Mouse (Mus musculus): ENCODE measurements around the gene Pln.
A peak's percentile ranks its signal among the peaks of the same experiment; 100 is the strongest.

Gene Pln

GRCm38 (mm10) chr10:53337162-53337923 is at the start of gene Pln:
Gene Pln (plus strand): TSS chr10:53337667.
- DNase-seq (ENCODE audit: low spot score in 2 of 2): no peak

- no peak for DNase-seq (ENCODE audit: low spot score in 2 of 2)
Measured at GRCm38 (mm10) chr10:53305867-53306266, 31.6 kb upstream of the Pln start.

- DNase-seq (ENCODE audit: low spot score in 2 of 2): no peak
Measured at GRCm38 (mm10) chr10:53306674-53307073, 30.8 kb upstream of the Pln start.

GRCm38 (mm10) chr10:53323367-53323766 is 14.1 kb upstream of the Pln start:
- no peak for DNase-seq (ENCODE audit: low spot score in 2 of 2)

DNA sequence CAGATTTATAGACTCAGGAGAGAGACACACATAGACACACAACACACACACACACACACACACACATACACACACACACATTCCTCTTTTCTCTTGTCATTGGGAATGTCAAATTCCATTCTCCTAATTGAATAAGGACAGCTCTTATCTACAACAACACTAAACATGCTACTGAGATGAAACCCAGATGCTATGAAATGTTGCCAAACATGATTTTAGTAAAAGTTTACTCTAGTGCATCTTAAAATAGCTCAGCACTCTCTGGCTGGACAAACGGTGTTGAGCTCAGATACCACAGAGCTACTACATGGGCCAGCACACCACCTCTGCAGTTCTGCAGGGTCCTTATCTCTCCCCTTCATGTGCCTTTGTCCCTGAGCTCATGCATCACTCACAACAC is 12.8 kb upstream of the Pln start:
- DNase-seq (ENCODE audit: low spot score in 2 of 2): no peak

DNA sequence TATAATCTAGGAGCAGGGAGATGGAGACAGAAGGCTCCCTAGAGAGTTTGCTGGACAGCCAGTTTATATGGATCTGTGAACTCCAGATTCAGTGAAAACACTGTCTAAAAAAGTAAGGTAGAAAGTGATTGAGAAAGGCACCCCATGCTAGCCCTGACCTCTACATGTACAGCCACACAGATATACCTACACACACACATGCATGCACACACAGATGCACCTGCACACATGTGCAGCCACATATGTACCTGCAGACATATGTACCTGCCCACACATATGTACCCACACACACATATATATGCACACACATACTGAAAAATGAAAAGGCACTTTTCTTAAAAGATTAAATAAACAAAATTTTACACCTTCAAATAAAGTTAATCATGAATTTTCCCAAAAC is 11.1 kb upstream of the Pln start:
- DNase-seq (ENCODE audit: low spot score in 2 of 2): no peak

DNA sequence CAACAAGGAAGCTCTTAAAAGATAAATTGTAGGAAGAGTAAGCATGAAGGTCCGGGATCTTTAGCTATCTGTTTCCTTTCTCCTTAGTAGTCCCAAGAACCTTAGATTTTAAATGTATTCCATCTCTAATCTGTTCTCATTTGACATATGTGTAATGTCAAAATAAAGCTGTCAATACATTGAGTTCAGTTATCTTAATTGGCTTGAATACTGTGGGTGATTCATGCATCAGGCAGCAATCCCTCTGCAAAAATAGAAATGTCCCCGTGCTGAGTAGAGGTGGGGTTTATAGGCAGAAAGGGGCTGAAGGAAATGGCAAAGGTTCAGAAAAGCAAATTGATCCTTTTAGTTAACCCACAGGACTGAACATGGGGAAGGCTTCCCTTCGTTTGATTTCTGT is 8.2 kb upstream of the Pln start:
- no peak for DNase-seq (ENCODE audit: low spot score in 2 of 2)

DNA sequence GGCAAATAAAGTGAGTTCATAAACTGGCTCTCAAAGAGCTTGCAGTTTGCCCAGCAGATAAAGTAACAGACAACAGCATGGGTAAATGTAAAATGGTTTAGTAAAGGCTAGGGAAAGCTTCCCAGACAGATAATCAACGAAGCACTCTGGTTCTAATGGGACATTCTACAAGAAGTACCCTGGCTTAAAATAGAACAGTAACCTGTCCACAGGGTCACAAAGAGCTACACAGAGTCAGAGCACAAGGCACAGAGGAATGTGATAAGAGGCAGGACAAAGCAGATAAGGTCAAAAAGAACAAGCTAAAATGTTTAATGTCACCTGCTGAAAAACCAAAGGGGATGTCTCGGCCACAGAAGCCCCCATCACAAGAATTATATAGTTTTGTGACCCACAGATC is 4.7 kb upstream of the Pln start:
- no peak for DNase-seq (ENCODE audit: low spot score in 2 of 2)

GRCm38 (mm10) chr10:53335266-53335665 is 2.2 kb upstream of the Pln start:
- DNase-seq (ENCODE audit: low spot score in 2 of 2): no peak

GRCm38 (mm10) chr10:53335974-53336373 is 1.5 kb upstream of the Pln start:
- no peak for DNase-seq (ENCODE audit: low spot score in 2 of 2)

GRCm38 (mm10) chr10:53339045-53339444 is 1.6 kb downstream of the Pln start:
- DNase-seq (ENCODE audit: low spot score in 2 of 2): no peak

GRCm38 (mm10) chr10:53341288-53341965 is 4.0 kb downstream of the Pln start:
- DNase-seq (ENCODE audit: low spot score in 2 of 2): no peak

- no peak for DNase-seq (ENCODE audit: low spot score in 2 of 2)
Measured at GRCm38 (mm10) chr10:53342166-53342728, 4.8 kb downstream of the Pln start.

DNA sequence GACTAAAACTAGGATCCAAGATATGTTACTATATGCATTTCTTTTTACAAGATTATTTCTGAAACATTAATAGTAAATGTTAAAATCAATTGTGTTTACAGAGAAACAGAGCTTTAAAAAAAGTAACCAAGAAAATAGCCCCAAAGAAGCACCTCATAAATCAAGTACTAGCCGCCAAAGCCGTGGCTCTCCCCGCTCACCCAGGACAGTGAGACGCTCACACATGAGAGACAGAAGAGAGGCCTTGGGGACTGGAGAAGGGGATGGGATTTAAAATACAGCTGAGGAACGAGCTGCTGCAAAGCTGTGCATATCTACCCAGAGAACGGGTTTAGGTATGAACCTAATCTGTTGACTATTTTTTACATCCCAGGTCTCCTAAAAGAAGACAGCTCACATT is 5.9 kb downstream of the Pln start:
- no peak for DNase-seq (ENCODE audit: low spot score in 2 of 2)

DNA sequence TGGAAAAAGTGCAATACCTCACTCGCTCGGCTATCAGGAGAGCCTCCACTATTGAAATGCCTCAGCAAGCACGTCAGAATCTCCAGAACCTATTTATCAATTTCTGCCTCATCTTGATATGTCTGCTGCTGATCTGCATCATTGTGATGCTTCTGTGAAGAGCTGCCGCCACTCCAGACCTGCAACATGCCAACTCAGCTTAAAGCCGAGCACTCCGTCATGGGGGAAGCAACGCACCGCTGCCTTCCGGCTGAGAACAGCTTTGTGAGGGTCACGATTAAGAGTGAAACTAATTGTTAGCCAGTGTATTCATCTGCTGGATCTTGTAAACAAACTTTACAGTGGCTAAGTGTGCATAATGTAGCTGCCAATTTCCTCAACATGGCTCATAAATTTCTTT is 6.4 kb downstream of the Pln start:
- no peak for DNase-seq (ENCODE audit: low spot score in 2 of 2)

- DNase-seq (ENCODE audit: low spot score in 2 of 2): no peak
Measured at GRCm38 (mm10) chr10:53345508-53345907, 8.0 kb downstream of the Pln start.

DNA sequence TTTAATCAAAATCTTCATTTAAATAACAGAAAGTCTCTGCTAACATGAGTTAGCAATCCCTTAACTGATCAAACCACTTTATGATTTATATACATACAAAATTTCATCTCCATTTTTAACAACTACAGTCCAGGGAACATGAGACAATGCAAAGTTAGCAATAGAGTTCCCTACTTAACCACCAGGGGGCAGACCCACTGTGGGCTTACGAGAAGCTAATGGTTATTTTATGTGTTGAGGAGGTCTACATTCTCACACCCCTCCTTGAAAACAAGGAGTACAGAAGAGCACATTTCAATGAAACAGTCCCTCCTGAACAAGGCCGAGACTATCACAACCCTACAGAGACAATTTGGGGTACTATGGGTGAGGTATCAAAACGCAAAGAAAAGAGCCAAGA is 9.0 kb downstream of the Pln start:
- DNase-seq (ENCODE audit: low spot score in 2 of 2): no peak

DNA sequence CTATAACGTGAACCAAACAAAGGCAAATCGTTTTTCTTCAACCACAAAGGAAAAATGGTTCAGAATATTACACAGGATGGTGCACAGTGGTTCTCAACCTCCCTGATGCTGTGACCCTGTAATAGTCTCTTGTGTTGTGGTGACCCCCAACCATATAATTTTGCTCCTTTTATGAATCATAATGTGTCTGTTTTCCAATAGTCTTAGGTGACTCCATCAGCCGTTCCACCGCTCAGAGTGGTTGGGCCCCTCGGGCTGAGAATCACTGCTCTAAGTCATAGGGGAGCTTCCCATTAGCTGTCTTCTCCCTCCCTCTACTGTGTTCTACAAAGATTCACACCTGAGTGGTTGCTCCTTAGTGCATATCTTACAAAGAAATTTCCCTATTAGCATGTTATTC is 9.4 kb downstream of the Pln start:
- no peak for DNase-seq (ENCODE audit: low spot score in 2 of 2)

DNA sequence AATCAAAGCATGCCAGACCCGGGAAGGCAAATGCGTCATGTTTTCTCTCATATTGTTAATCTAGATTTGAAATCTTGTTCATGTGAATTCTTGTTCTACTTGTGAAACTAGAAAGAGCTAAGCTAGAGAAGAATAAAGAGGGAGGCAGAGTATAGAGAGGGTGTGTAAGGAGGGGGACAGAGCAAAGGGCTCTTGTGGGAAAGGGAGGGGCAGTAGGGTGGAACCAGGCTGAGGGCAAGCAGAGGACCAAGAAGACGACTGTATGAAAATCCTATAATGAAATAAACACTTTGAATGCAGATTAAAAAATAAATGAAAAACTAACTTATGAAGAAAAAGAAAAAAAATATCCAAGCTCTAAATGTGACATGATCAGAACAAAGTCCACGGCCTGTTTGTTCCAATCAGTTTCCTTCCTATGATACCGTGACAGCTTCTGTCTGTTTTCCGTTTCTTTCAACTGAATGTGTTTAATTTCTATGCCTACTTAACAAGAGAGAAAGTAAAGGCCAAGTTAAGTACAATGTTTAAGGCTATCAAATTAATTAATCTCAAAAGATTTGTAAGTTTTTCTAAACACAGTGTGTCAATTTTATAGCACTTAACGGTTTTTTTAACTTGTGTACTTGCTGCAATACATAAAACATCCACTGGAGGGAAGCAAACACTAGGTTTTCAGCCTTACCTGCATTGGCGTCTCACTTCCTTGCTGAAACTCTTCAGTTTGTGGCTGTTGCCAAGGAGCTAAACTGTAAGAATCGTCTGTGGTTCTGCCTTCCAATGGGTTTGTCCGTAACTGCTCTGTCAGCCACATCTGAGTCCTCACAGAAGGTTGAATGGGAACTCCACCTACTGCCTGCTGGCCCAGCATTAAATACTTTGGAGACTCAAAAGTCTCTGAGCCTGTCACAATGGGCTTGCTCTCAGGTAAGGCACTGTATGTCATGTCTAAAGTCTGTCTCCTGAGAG is 10.6 kb downstream of the Pln start:
- DNase-seq (ENCODE audit: low spot score in 2 of 2): peak in 1 of 2 experiments; percentile 47

- no peak for DNase-seq (ENCODE audit: low spot score in 2 of 2)
Measured at GRCm38 (mm10) chr10:53349254-53349653, 11.8 kb downstream of the Pln start.

GRCm38 (mm10) chr10:53353665-53354064 is 16.2 kb downstream of the Pln start:
- DNase-seq (ENCODE audit: low spot score in 2 of 2): no peak

DNA sequence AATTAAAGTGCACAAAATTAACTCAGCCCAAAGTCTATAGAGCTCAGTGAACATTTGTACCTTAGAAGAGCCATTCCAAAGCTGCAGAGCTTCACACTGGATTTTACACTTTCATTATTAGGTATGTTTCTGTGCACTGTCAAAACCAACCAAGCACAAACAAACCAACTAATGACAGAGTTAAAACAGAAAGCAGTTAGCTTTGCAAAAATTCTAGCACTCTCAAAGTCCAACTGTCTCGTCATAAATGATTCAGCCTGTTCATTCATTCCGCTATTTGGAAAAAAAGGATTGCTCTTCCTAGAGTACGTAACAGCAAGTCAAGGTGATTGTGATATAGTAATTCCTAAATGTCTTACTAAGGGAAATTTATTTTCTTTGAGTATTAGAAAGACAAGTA is 21.5 kb downstream of the Pln start:
- DNase-seq (ENCODE audit: low spot score in 2 of 2): no peak

All from frontal cortex, postnatal 25 days (tissue).